Mouse (Mus musculus): ENCODE data around the gene Frat1.
A peak's percentile ranks its signal among the peaks of the same experiment; 100 is the strongest.
"Not testable (repeated sequence)": the region's sequence is repeated elsewhere in the genome, so short reads cannot be mapped to it uniquely, and the experiment has no call there.

The Frat1 gene

GRCm38 (mm10) chr19:41842706-41843105 is 12.9 kb downstream of the Frat1 start:
- no peak for DNase-seq (ENCODE audit: low spot score in 2 of 2)

- DNase-seq (ENCODE audit: low spot score in 2 of 2) = no peak
These were observed 14.6 kb downstream of the Frat1 start for GRCm38 (mm10) chr19:41844345-41844744.

GRCm38 (mm10) chr19:41846366-41847090 is 16.8 kb downstream of the Frat1 start:
- peak in 1 of 2 experiments; percentile 14 for DNase-seq (ENCODE audit: low spot score in 2 of 2)

DNA sequence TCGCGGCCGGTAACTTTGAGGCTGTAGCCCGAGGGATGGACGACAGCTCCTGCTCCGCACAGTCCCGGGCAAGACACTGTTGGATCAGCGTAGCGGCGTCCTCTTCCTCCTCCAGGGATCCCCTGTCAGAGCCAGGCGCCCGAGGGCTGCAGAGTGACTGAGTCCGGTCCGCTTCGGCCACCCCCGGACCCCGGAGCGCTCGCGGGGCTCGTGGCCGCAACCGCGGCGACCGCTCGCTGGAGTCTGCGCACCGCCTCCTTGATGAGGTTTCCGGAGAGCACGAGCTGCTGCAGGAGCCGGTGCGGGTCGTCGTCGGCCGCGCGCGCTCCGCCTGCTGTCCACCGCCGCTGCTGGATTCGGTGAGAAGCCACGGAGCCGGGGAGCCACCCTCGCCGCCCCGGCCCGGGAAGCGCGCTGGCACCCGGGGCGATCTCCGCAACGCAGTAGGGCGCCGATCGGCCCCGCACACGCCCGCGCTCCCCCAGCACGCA is 17.4 kb downstream of the Frat1 start:
- DNase-seq (ENCODE audit: low spot score in 2 of 2) = peak in 1 of 2 experiments; percentile 16

DNA sequence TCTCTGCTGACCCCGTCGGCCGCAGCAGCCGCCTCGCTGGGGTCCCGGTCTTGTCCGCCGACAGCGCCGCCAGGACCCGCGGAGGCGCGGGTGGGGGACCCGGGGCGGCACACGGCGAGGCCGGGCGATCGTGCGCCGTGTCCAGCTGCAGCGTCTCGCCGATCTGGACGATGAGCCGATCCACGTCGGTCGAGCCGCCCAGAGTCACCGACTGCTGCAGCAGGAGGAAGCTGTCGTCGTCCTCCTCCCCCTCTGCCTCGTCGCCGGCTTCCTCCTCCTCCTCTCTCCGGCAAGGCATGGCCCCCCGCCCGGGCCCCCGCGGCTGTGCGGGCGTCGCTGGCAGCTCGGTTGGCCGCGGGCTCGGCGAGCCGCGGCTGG is 17.8 kb downstream of the Frat1 start:
- not testable (repeated sequence) for DNase-seq (ENCODE audit: low spot score in 2 of 2)

DNA sequence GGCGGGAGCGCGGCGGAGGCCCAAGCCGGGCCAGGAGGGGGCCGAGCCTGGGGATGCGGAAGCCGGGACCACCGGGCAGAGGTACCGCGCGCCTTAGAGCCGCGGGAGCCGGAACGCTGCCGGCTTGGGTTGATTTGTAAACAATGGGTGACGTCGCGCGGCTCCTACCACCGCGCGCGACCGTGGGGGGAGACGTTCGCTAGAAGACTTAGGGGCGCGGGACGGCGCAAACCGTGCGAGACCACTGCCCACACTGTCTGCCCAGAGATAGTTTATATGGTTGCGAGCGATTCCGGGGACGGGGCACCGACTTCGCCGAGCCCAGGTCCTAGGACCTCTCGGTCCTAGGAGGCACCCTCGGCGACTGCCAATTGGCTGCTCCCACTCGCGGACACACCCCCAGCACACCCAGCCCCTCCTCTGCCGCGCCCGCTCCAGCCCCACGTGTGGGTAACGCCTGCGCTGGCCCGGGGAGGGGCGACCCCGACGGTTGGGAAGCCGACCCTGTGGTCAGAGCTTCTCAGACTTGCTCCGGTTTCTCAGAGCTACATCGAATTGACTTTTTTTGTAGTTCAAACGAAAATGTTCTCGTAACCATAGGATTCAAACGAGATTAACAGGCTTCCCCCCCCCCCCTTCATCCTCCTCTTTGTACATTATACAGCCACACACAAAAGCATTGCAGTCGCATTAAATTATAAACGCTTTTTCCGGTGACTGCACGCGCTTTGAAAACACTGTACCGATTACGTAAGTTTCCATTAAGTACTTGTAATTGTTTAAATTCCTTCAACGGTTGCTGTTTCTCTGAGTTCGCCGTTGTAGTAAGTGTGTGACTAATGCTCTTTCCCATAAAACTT is 18.5 kb downstream of the Frat1 start, which contains the start of gene Frat2:
Gene Frat2, minus strand, starts transcription at position 141 of the 860 bp plus-strand sequence.
- peak; percentile 74 for DNase-seq (ENCODE audit: low spot score in 2 of 2)

- DNase-seq (ENCODE audit: low spot score in 2 of 2) = no peak
These were observed 20.4 kb downstream of the Frat1 start for GRCm38 (mm10) chr19:41850021-41850718.

DNA sequence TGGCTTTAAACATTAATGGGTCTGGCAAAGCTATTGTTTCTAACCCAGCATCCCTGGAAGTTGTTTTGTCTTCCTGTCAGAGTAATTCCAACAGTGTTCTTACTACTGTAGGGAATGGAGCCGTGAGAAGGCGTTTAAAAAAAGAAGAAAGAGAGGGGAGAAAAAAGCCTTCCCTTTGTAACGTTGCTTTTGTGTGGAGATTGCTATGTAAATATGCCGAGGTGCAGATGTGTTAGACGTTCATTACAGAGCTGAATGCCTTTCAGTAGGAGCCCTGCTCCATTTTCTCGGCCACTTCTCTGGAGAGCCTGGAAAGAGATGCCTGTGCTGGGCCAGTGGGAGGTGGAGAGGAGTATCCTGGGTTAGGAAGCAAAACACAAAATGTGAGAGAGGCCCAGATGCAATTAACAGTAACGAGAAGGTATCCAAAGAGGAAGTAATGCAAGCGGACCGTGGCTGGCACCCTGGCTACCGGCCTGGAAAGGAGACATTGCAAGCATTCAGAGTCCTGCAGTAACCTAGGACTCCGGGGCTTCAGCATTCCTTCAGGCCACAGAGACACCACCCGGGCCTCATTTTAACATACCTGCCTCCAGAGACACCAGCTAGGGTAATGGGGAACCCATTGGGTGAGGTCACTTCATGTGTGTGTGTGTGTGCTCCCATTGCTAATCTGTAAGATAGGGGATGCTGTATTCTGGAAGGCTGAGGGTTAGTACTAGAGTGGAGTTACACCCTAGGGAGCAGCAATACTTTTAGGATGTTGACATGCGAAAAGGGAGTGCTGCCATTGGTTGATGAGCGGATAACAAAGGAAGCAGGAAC is 21.2 kb downstream of the Frat1 start:
- DNase-seq (ENCODE audit: low spot score in 2 of 2) = no peak

GRCm38 (mm10) chr19:41852423-41852822 is 22.7 kb downstream of the Frat1 start:
- no peak for DNase-seq (ENCODE audit: low spot score in 2 of 2)

DNA sequence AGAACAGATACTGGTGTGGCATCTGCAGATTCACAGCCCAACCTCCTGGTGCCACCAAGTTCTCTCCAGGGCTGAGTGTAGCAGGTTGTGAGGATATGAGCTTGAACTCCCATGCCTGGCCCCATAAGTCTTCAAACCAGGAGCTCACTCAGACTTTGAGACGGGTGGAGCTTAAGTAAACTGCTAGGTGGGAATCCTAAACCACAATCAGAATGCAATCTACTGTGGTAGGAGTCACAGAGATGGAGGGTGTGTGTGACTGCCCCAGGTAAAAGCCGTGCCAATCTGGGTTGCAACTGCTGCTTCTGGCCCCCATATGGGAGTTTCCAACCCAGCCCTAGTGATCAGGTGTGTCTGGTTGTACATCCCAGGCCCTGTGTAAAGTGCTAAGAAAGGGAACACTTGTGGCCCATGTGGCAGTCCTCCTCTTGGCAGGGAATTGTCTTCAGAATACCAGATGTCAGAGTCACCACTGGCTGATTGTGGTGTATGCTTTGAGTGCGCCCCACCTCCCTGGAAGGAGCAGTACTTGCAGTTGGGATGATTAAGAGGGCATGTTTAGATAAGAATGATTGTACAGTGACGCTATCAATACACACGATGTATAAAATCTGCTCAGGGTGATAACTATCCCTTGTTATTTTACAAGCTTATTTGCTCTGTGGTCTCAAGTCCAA is 27.5 kb downstream of the Frat1 start:
- no peak for DNase-seq (ENCODE audit: low spot score in 2 of 2)

- DNase-seq (ENCODE audit: low spot score in 2 of 2) = no peak
These were observed 28.1 kb downstream of the Frat1 start for GRCm38 (mm10) chr19:41857816-41858310.

DNA sequence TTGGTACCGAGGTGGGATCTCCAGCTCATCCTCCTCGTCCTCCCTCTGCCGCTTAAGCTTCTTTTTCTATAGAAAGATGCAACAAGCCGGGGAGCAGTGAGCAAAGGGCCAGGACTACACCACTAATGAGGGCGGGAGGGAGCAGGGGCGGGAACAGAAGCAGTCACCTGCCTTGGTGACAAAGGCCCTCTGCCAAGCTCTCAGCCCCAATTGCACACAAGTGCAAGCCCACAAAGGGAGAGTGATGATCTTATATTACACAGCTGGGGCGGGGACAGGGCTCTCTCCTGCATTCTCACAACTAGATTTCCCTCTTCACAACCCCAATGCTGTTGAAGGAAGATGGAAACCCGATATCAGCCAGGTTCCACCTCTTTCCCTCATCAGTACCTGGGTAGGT is 36.9 kb downstream of the Frat1 start:
- no peak for DNase-seq (ENCODE audit: low spot score in 2 of 2)

- DNase-seq (ENCODE audit: low spot score in 2 of 2) = no peak
These were observed 39.5 kb downstream of the Frat1 start for GRCm38 (mm10) chr19:41869296-41869695.

GRCm38 (mm10) chr19:41869946-41870345 is 40.2 kb downstream of the Frat1 start:
- DNase-seq (ENCODE audit: low spot score in 2 of 2) = not testable (repeated sequence)

GRCm38 (mm10) chr19:41872285-41872684 is 42.5 kb downstream of the Frat1 start:
- DNase-seq (ENCODE audit: low spot score in 2 of 2) = no peak

DNA sequence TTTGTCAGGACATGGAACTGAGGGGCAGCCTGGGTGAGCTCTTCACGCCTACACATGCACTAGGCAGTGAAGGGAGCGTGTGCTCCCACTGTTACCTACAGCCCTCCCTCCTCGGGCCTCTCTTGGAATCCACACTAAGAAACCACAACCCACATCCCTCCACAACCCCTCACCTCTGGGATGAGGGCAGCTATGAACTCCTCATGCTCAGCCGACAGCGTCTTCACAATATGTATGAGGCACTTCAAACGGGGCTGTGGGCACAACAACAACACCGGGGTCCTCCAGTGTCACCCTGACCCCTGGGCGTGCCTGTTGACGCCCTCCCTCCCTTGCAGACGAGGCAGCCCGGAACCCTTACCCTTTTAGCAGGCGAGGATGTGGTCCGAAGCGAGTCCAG is 44.6 kb downstream of the Frat1 start:
- no peak for DNase-seq (ENCODE audit: low spot score in 2 of 2)

- DNase-seq (ENCODE audit: low spot score in 2 of 2) = no peak
These were observed 52.1 kb downstream of the Frat1 start for GRCm38 (mm10) chr19:41881842-41882241.

Measured in frontal cortex, postnatal 25 days (tissue).